Mouse (Mus musculus) hindlimb bud, embryonic 11.5 days (tissue): ENCODE results near the gene Mrps2.

Experiments
- DNase-seq: peaks from one replicate; pipeline ENCODE4 v3.0.0-alpha.2; 2012; ENCODE audit warnings: low read depth, low spot score; ENCODE audit errors: extremely low spot score

Gene Mrps2

GRCm38 (mm10) chr2:28517206-28517909 is 49.5 kb downstream of the Mrps2 start:
- DNase-seq, result no peak

DNA sequence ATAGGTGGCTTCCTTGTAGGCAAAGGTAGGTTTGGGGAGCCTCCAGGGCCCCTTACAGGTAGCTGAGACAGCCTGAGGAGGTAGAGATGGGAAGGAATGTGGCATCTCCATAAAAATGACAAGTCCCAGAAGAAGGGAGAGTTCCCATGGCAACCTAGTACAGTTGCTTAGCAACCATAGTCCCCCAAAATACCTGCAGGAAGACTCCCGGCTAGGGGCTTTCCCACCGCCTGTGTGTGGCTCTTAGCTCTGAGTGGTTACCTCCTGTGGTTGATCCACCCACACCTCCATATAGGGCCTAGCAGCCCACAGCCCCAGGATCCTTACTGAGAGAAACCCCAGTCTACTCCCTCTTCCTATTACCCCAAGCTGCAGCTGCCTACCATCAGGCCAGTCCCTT is 50.4 kb downstream of the Mrps2 start:
- DNase-seq, result no peak

DNA sequence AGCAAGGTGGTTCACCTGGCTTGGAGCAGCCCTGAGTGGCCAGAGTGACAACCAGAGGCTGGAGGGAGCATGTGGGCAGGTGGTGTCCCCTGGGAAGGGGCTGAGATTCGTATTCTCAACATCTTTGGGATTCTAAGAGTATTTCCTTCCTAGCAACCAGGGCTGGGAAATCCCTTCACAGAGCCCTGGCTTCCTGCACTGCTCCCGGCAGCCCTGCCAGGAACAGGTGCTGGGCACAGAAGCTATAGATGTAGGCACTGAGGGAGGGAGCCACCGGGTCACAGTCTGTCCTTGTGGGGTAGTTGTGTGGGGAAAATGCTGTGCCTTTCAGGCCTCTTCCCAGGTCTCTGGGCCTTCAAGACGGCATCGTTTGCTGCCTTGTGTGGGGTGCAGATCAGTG is 52.7 kb downstream of the Mrps2 start:
- no peak for DNase-seq
